ENCODE assay signal across 8 mouse cellular contexts in genomic region chr17:84112411-84113031, GRCm38 (mm10).
A peak's percentile ranks its signal among the peaks of the same experiment; 100 is the strongest.
DNase-seq lines count a peak whose midpoint lies in the region; ATAC-seq and TF ChIP-seq lines count a peak whose summit lies in the region.

No protein-coding gene starts in this region.

- H3K9me3 ChIP-seq in midbrain, embryonic 10.5 days (replicated peaks) = no peaks in the 10 kb centered on the region
- no peaks in the 10 kb centered on the region for H3K9me3 ChIP-seq in midbrain, embryonic 11.5 days (ENCODE audit: control insufficient read depth, low read length)
- H3K9me3 ChIP-seq in kidney, embryonic 15.5 days (replicated peaks) = no peaks in the 10 kb centered on the region
- no peaks in the 10 kb centered on the region for H3K9me3 ChIP-seq in midbrain, embryonic 15.5 days

- DNase-seq in midbrain, embryonic 10.5 days (ENCODE audit: low spot score) = peak; percentile 38
- no peak for DNase-seq in midbrain, embryonic 11.5 days (ENCODE audit: low spot score, missing footprints)
- DNase-seq in gastrocnemius, adult 2 months = peak; percentile 87
- DNase-seq in right cerebral cortex, postnatal 4 days = no peak
- DNase-seq in spleen, postnatal 14 days (ENCODE audit: low spot score in 2 of 2) = no peak

- H3K4me1 ChIP-seq in midbrain, embryonic 10.5 days = peaks cover 27% of the 10 kb centered on the region
- no peaks in the 10 kb centered on the region; the same call in 1 of the 2 replicates for H3K4me1 ChIP-seq in midbrain, embryonic 11.5 days (ENCODE audit: control insufficient read depth, insufficient read depth, low read length)
- H3K4me1 ChIP-seq in kidney, embryonic 15.5 days = peaks cover 24% of the 10 kb centered on the region
- H3K4me1 ChIP-seq in midbrain, embryonic 15.5 days = no peaks in the 10 kb centered on the region

- 38% methylated on average over 6 of the region's 6 CpGs for WGBS in midbrain, embryonic 10.5 days
- WGBS in midbrain, embryonic 11.5 days = 40% methylated on average over 6 of the region's 6 CpGs
- WGBS in kidney, embryonic 15.5 days = 33% methylated on average over 6 of the region's 6 CpGs
- 37% methylated on average over 6 of the region's 6 CpGs for WGBS in midbrain, embryonic 15.5 days

- H3K27me3 ChIP-seq in midbrain, embryonic 10.5 days (ENCODE audit: low read depth, poor library complexity, severe bottlenecking) = peaks cover 5% of the 10 kb centered on the region; the same call in 1 of the 2 replicates
- H3K27me3 ChIP-seq in midbrain, embryonic 11.5 days (ENCODE audit: control insufficient read depth, insufficient read depth, low read length) = no peaks in the 10 kb centered on the region
- no peaks in the 10 kb centered on the region for H3K27me3 ChIP-seq in kidney, embryonic 15.5 days
- H3K27me3 ChIP-seq in midbrain, embryonic 15.5 days (replicated peaks) = no peaks in the 10 kb centered on the region

- TF ChIP-seq CTCF in gastrocnemius, adult 2 months (IDR thresholded peaks at IDR 0.05) = no peak

- H3K9ac ChIP-seq in midbrain, embryonic 11.5 days (ENCODE audit: low read length) = no peak overlapping the region
- H3K9ac ChIP-seq in kidney, embryonic 15.5 days = no peak overlapping the region
- no peak overlapping the region for H3K9ac ChIP-seq in midbrain, embryonic 15.5 days

- peak overlapping the region; percentile 70 for H3K27ac ChIP-seq in midbrain, embryonic 10.5 days (replicated peaks)
- no peak overlapping the region for H3K27ac ChIP-seq in midbrain, embryonic 11.5 days (ENCODE audit: low read depth, low read length)
- H3K27ac ChIP-seq in gastrocnemius, adult 2 months = peak overlapping the region; percentile 86
- H3K27ac ChIP-seq in kidney, embryonic 15.5 days = peak overlapping the region; percentile 81
- H3K27ac ChIP-seq in midbrain, embryonic 15.5 days = no peak overlapping the region

- intact Hi-C loops in gastrocnemius, adult 2 months (cut with DNase I) = loop anchor here (5.0 to 10.0 kb wide), 3 partner anchors 85 to 312 kb away; no protein-coding TSS in a partner anchor

- no peaks in the 10 kb centered on the region for H3K36me3 ChIP-seq in midbrain, embryonic 10.5 days
- H3K36me3 ChIP-seq in midbrain, embryonic 11.5 days (ENCODE audit: control insufficient read depth, insufficient read depth, low read length) = no peaks in the 10 kb centered on the region
- no peaks in the 10 kb centered on the region for H3K36me3 ChIP-seq in kidney, embryonic 15.5 days
- no peaks in the 10 kb centered on the region for H3K36me3 ChIP-seq in midbrain, embryonic 15.5 days (replicated peaks)

- ATAC-seq in midbrain, embryonic 11.5 days (ENCODE audit: low FRiP score) = no peak
- 0 out of 2 replicates have a peak, but pooled peaks have one; percentile 33 for ATAC-seq in kidney, embryonic 15.5 days (replicated peaks; ENCODE audit: low FRiP score)
- ATAC-seq in midbrain, embryonic 15.5 days (replicated peaks) = peak; percentile 63; the same call in 1 of the 2 replicates
- ATAC-seq in monocyte, adult 5-6 weeks (replicated peaks; ENCODE audit: insufficient number of reproducible peaks, low FRiP score, low TSS enrichment, poor library complexity, severe bottlenecking) = no peak

- H3K4me2 ChIP-seq in midbrain, embryonic 11.5 days = no peak overlapping the region
- no peak overlapping the region for H3K4me2 ChIP-seq in kidney, embryonic 15.5 days
- H3K4me2 ChIP-seq in midbrain, embryonic 15.5 days = no peak overlapping the region

- no peak overlapping the region for H3K4me3 ChIP-seq in midbrain, embryonic 10.5 days
- H3K4me3 ChIP-seq in midbrain, embryonic 11.5 days (ENCODE audit: low read depth, low read length) = no peak overlapping the region
- 0 out of 2 replicates have a peak overlapping the region, but pooled peaks have one; percentile 15 for H3K4me3 ChIP-seq in gastrocnemius, adult 2 months
- no peak overlapping the region for H3K4me3 ChIP-seq in kidney, embryonic 15.5 days (replicated peaks)
- no peak overlapping the region for H3K4me3 ChIP-seq in midbrain, embryonic 15.5 days

Comparison
In these comparisons a context has a peak if more than half of its experiments do, and no peak if none do; other contexts are left out.
1. DNase-seq: peak in midbrain, embryonic 10.5 days (single experiment) and gastrocnemius, adult 2 months (single experiment); none in midbrain, embryonic 11.5 days (single experiment), right cerebral cortex, postnatal 4 days (single experiment) and spleen, postnatal 14 days (0 of 2).
2. H3K27ac ChIP-seq: peak in midbrain, embryonic 10.5 days (single experiment), gastrocnemius, adult 2 months (single experiment) and kidney, embryonic 15.5 days (single experiment); none in midbrain, embryonic 11.5 days (single experiment) and midbrain, embryonic 15.5 days (single experiment).
3. ATAC-seq: peak in kidney, embryonic 15.5 days (single experiment) and midbrain, embryonic 15.5 days (single experiment); none in midbrain, embryonic 11.5 days (single experiment) and monocyte, adult 5-6 weeks (single experiment).